Mouse (Mus musculus) CD4-positive helper T cell, adult 2 months (primary cell): ENCODE measurements around the gene Psmb2.
A peak's percentile ranks its signal among the peaks of the same experiment; 100 is the strongest.

Experiments used
- DNase-seq: peaks from one replicate; pipeline ENCODE4 v3.0.0-alpha.2; 2012; ENCODE audit warnings: low read depth, missing footprints, low spot score

The Psmb2 gene

GRCm38 (mm10) chr4:126677054-126678003, at the start of gene Psmb2:
Gene Psmb2 (plus strand): TSS chr4:126677630.
- DNase-seq, result peak; percentile 98

DNA sequence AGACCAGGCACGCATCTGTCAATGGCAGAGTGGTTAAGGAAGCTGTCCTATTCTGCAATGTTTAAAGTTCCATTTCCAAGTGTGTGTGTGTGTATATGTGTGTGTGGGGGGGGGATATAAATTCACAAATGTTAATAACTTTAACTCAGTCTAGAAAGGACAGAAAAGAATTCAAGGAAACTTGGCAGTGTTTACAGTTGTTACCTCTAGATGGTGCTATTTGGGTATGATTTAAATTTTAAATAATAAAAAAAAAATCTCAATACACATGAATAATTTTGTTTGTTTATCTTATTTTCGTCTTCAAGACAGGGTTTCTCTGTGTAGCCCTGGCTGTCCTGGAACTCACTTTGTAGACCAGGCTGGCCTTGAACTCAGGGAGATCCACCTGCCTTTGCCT, 45.5 kb upstream of the Psmb2 start:
- DNase-seq, result no peak

DNA sequence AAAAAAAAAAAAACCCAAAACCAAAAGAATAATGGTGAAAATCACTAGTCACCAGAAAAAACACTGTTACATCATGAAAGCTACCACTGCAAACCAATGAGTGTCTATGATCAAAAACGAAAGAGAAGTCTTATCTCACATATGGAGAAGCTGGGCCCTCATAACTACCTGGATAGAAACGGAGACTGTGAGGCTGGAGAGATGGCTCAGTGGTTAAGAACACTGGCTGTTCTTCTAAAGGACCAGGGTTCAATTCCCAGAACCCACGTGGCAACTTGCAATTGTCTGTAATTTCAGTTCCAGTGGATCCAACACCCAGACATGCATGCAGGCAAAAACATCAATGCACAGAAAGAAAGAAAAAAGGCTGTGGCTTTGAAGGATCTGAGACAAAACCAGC, 44.8 kb upstream of the Psmb2 start:
- DNase-seq, result no peak

GRCm38 (mm10) chr4:126636330-126636729, 41.1 kb upstream of the Psmb2 start:
- DNase-seq, result no peak

DNA sequence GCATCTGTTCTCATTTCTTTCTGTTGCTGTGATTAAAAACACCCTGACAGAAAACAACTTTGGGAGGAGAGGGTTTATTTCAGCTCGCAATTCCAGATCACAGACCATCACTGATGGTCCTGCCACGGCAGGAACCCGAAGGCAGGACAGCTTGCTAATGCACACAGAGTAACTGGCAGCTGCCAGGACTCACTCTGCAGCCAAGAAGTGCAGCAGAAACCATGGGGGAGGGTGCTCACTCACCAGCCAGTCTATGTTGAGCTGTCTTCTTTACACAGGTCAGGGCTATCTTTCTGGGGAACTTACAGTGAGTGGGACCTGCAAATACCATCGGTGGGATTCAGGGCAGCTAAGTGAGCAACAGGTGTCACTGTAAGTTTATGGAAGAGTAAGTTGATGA, 40.0 kb upstream of the Psmb2 start:
- no peak for DNase-seq

DNA sequence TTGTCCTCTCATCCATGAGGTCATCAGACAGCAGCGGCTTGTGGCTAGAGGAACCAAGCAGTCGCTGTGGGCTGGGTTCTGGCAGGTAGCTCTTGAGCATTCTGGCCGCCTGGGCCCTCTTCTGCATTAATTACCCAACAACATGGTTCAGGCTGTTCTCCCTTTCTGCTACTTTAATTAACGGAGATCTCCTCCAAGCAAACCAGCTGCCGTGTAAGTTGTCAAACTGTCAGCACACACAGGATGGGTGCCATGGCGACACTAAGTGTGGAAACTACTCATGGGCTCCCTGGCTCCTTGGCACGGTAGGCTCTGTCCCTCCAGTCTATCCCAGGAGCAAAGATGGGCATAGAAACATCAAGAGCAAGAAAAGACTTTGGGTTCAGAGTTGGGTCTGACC, 38.1 kb upstream of the Psmb2 start:
- no peak for DNase-seq

DNA sequence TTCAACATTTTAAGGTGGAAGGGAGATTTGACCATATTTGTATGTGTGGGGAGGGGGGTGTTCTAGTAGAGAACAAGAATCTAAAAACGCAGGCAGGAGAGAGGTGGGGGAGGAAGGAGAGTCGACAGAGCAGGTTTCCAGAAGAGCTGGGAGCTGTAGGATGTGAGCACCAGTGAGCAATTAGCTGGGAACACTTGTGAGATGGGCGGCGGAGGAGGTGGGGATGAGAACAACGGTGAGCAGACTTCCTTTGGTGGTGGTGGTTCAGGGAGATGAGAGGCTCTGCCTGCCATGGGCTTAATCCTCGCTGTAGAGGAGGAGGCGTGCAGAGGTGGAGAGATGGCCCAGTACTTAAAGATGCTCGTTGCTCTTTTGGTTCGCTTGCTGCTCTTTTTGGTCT, 35.5 kb upstream of the Psmb2 start:
- no peak for DNase-seq

GRCm38 (mm10) chr4:126643815-126644214, 33.6 kb upstream of the Psmb2 start:
- DNase-seq, result no peak

DNA sequence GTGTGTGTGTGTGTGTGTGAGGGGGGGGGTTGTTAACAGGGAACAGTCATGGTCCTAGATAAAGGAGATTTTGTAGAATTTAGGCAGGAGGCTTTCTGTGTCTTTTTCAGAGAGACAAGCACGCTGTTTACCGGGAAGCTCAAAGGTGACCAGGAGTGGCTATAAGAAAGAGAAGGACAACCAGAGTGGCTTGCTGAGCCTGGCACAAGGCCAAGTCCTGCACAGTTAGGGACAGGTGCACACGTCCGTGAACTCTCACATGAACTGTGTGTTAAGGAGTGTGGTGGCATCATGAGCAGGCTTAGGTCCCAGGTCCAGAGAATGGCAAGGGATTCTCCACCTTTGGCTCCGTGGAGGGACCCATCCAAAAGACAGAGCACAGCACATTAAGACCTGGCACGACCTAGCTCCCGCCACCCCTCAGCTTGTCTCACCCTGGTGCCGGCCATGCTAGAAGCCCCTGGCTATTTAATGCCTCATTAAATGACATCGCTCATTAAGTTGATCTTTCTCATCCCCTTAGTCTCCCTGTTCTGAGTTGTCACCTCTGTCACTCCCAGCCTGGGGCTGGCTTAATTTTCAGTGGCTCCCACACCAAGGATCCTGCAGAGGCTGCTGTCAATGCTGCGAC, 33.0 kb upstream of the Psmb2 start:
- DNase-seq, result no peak

DNA sequence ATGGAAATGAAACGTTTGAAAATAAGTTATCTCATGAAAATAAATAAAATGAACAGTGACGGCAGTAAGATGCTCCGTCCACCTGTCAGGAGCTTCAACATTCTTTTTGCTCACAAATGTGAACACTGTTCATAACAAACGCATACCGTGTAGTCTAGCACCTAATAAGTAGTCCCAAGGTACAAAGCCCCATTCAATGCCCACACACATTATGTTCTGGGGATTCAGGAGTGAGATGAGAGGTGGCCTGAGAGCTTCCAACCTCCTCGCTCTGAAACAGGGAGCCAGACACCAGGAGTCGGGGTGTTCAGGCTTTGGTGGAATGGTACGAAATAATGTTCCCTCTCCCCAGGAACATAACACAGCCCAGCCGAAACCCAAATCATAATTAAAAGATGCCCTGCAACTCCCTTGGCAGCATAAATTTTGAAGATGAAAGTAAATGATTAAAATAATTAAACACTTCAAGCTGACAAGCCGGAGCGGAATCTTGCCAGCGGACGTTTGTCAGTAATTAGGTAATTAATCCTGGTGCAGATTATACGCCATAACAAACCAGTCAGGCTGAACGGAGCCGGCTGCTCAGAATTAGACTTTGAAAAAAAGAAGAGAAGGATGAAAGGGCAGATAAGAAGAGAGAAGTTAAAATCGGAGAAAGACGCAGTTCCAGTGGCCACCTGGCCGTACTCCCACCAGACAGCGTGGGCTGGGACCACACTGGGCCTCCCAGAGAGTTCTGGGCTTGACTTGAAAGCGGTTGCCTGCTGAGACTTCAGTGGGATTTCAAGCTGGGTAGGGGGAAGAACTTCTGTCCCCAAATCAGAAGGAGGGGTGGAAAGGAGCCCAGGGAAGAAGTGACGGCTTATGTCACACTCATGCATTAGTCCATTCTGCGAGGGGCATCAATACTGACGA, 29.2 kb upstream of the Psmb2 start:
- DNase-seq, result no peak

DNA sequence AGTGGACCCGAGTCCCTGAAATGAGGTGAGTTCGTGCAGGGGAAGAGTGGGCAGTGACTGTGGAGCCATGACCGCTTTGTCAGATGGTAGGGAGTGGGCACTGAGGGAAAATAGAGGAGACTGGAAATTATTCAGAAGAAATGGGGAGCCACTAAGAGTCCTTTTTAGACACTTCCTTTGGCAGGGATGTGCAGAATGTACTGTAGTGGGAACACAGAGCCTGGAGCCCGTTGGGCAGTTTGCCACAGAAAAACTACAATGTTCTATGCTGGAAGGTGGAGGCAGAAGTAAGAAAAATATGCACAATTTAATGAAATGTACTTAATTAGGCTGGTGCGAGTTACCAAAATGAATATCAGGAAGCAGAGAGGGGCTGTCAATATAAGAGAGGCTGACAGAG, 24.3 kb upstream of the Psmb2 start:
- no peak for DNase-seq

DNA sequence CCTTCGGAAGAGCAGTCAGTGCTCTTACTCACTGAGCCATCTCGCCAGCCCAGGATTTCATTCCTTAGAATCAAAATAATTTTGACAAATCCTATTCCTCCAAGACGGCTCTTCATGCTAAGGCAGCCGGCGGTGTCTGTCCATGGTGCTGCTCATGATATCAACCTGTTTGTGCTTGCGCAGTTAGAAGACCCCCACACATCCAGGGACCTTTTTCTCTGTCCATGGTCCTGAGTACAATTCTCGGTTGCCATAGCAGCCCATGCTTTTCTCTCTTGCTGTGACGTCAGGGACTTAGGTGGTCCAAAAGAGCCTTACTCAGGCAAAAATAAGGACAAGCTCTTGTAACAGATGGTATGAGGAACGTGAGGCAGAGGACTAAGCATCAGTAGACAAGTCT, 22.1 kb upstream of the Psmb2 start:
- DNase-seq, result no peak

GRCm38 (mm10) chr4:126661249-126661648, 16.2 kb upstream of the Psmb2 start:
- DNase-seq, result no peak

GRCm38 (mm10) chr4:126667075-126667474, 10.4 kb upstream of the Psmb2 start:
- DNase-seq, result no peak

- DNase-seq, result no peak
Observed at GRCm38 (mm10) chr4:126682298-126682697, 4.9 kb downstream of the Psmb2 start.

DNA sequence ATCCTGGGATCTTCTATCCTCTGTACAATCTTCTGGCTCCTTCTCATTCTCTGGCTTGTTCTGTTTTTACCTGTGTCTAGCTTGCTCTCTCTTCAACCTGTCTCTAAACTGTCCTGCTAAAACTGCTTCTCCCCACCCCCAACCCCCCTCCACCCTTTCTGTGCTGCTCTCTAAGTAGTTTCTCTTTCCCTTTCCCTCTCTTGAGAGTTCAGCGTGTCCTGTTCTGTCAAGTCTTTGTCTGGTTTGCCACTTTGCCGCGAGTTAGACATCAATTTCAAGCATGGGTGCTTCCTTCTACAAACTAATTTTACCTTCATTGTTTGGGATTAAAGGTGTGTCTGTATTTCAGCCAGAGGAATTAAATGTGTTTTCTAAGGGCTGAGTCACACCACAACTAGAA, 5.7 kb downstream of the Psmb2 start:
- DNase-seq, result peak; percentile 53

DNA sequence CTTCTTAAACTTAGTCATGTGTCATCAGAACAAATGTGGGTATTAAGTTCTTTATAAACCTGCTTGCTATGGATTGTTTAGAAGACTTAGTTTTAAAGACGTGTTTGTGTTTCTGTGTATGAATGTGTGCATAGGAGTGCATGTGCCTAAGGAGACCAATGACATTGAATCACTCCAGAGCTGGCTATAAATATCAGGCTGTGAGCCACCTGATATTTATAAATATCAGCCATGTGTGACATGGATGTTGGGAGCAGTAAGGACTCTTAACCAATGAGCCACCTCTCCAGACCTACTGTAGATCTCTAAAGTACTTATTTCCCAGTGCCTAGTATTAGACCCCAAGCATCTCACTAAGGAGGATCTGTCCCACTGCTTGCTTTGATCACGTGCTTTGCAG, 12.0 kb downstream of the Psmb2 start:
- no peak for DNase-seq

GRCm38 (mm10) chr4:126693021-126693420, 15.6 kb downstream of the Psmb2 start:
- DNase-seq, result no peak

GRCm38 (mm10) chr4:126696908-126697307, 19.5 kb downstream of the Psmb2 start:
- DNase-seq, result no peak

DNA sequence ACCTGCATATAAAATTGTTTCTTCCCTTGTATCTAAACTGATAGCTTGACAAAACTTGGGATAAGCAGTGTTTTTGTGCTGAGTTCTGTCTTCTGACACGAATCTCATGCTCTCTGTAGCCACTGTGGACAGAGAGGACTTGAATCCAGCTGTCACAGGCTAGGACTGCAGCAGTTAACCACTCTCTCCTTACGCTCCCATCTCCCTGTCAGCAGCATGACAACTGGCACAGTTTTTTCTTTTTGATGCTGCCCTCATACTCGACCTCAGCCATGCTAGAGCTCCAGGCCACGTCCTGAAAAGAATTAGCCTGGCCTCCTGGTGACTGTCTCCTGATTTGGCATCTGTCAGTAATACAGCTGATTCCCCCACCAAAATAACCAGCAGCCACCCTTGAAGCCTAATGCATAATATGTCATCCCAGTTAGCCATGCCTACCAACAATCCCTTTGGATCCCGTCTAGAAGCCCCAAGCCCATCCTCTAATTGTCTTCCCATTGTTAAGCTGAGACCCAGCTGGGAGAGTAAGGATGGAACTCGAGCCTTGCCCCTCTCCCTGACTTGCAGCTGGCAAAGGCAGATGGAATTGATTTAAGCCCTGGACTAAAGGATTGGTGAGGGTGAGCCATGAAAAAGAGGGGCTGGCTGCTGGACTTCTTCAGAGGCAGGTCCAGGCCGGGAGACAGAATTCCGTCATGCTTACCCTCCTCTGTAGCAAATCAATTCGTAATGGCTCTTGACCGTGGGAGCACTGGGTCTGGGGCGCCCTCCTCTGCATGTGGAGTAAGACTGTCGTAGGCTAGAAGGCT, 29.4 kb downstream of the Psmb2 start:
- DNase-seq, result no peak

GRCm38 (mm10) chr4:126707439-126707826, 30.0 kb downstream of the Psmb2 start:
- no peak for DNase-seq
